Mouse (Mus musculus) erythroid progenitor cell, adult 5-6 weeks (primary cell): ENCODE results near the gene Pik3r5. TPM values are rescaled to one million over a fixed set of nuclear protein-coding genes. Genes with fewer than 3 reads are reported as not detected.

Experiments
- ATAC-seq: replicated peaks from 2 replicates; pipeline ENCODE4 v1.8.0; 2016; ENCODE audit warnings: moderate number of reproducible peaks, mild to moderate bottlenecking, moderate TSS enrichment, inconsistent platforms; ENCODE audit not compliant: poor library complexity, low FRiP score, severe bottlenecking
- total RNA-seq, 2 experiments: library from RNA; stranded (forward) in 1 of 2; stranded (reverse) in 1 of 2; fragments of 150-400 nt in 1 of 2; fragments of 186-747, 209-891 nt in 1 of 2; gene quantifications; 2 replicates each; pipeline versions ENCODE4 v1.2.3 to v1.2.4; 2015 to 2017; ENCODE audit warnings: low replicate concordance in 2 of 2

Pik3r5 gene
- total RNA-seq, 2 experiments from 2014 or later: 3.8 to 10.0 TPM

DNA sequence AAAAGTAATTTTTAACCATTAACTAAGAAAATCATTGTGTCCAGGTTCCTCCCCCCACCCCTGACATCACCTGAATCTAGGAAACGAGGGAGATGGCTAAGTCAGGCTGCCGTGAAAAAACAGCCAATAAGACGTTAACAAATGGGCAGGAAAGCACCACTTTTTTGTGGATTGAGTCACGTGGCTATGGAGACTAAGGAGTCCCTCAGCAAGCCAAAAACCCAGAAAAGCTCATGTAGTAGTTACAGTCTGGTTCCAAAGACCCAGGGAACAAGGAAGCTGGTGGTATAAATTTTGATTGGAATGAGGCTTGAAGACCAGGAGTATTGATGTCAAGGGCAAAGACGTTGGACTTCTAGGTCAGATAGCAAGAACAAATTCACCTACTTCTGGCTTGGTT, 76.7 kb downstream of the Pik3r5 start:
- no peak for ATAC-seq

DNA sequence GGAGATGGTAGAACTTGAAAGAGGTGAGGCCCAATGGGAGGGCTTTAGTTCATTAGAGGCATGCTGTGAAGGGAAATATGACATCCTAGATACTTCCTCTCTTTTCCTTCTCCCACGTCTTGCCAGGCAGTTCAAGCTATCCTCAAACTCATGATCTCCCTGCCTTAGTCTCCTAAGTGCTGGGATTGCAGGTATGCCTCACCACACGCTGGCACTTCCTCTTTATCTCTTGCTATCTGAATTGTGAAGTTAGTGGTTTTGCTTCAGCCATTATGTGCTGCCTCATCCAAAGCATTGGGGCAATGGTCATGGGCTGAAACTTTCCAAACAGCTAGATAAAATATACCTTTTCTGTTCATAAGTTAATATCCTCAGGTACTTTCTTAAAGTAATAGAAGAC, 77.3 kb downstream of the Pik3r5 start:
- ATAC-seq: no peak

DNA sequence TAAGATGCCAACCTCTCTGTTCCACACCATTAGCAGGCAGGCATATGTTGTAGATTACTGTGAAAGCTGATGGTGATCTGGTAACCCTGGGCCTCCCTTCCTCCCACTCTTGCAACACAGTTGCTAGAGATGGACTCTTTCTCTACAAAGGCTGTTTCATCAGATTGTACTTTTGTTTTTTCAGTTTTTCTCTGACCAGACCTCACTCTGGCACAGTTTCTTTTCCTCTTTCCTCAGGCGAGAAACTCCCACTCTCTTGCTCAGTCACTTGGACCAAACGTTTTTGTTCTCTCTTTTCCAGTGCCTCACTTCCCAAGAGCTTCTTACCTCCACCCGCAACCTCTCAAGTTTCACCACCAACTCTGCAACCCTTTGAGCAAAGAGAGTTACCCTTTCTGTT, 82.0 kb downstream of the Pik3r5 start:
- ATAC-seq: no peak

DNA sequence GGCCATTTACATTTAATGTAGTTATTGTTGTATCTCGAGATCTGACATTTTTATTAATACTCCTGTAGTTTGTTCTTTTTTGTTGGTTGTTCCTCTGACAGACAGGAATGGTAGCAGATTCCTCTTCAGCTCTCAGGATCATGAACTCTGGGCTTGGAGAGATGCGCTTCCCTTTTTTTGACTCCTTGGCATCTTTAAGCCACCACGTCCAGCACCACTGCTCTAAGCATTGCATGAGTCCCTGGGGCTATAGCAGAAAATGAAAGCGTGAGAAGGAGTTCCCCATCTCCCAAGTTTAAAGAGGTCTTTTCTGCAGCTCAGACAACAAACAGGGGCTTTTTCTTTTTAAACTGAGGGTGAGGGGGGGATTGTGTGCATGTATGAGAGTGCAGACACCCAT, 87.4 kb downstream of the Pik3r5 start:
- no peak for ATAC-seq

DNA sequence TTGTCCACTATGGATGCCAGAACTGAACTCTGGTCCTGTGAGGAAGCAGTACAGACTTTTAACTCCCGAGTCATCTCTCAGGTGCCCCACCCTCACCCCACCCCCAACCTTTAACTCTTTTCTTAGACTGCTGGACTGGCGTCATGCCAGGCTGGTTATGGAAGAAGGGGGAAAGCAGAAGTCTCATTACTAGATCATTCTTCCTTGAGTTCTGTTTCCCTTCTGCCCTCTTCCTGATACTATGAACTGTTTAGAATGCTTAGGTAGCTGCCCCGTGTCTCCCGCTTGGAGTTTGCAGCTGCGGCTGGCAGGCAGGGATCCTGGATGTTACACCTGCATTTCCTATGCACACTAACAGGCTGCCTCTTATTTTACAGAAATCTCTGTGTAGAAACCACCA, 87.9 kb downstream of the Pik3r5 start:
- ATAC-seq: no peak

DNA sequence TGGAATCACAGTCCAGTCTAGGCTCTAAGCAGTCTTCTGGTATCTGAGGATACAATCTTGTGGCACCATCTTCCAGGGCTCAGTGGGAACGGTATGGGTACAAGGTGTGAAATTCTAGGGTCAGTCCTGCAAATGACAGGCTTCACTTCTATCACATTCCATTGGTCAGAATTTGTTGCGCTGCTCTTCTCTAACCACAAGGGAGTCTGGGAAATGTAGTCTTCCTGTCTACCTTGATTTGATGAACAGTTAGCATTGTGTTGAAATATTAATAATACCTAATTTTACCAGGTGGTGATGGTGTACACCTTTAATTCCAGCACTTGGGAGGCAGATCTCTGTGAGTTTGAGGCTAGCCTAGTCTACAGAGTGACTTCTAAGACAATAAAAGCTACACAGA, 88.5 kb downstream of the Pik3r5 start:
- no peak for ATAC-seq

DNA sequence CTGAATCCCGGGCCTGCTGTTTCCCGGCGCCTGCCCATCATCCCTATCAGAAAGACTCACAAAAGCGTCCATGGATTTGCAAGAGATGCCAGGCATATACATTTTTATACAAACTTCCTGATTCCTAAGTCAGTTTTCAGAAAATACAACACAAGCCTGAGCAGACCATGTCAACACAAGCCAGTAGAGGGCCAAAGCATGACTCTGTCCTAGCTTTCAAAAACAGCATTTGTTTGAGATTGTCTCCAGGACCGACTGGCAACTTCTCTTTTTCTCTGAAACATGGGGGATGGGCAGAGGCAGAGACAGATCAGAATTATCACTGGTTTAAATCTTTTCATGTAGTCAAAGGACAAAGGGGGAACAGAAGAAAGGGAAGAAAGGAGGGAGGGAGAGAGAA, 89.4 kb downstream of the Pik3r5 start:
- ATAC-seq: no peak

DNA sequence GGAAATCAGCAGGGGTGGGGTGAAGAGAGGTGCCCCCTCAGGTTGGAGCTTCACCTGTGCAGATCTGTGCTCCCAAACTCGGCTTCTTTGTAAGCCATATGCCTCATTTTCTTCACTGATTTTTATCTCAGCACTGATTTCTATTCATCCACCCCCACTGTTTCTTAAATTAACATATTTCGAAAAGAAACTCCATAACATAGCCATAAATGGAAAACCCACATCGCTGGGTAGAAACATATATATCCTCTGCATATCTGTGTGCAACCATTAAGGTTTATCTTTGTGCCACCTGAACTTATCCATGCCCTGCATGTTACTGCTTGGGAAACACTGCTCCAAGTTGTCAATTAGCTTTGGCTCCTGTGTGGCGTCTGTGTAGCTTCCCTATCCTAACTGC, 94.5 kb downstream of the Pik3r5 start:
- ATAC-seq: no peak

DNA sequence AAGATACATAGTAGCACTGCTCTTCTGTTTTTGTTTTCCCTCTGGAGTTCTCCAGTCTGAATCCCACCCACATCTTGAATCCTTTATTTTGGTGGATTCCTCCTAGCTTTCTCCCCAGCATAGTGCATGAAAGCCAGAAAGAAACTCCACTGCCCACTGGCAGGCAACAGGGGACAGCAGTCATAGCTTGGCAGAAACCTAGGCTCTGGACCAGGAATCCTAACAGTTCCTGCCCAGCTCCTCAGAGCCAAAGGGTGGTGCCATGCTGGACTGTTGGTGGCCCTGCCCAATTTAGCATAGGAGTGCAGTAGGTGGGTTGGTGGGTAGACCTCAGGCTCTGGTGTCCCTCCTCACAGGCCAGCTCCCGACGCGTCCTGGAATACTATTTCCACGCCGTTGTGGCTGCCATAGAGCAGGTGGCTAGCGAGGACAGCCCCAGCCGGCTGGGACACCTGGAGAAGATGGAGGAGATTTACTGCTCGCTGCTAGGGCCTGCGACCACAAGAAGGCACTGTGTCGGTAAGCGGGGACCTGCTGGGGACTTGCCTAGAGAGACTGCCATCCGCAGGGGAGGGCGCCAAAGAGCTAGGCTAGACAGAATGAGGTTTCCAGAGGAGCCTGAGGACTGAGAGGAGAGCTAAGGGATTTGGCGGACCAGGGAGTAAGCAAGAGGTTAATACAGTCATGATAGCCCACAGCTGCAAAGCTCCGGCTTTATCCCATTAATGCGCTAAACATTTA, 99.3 kb downstream of the Pik3r5 start:
- no peak for ATAC-seq

DNA sequence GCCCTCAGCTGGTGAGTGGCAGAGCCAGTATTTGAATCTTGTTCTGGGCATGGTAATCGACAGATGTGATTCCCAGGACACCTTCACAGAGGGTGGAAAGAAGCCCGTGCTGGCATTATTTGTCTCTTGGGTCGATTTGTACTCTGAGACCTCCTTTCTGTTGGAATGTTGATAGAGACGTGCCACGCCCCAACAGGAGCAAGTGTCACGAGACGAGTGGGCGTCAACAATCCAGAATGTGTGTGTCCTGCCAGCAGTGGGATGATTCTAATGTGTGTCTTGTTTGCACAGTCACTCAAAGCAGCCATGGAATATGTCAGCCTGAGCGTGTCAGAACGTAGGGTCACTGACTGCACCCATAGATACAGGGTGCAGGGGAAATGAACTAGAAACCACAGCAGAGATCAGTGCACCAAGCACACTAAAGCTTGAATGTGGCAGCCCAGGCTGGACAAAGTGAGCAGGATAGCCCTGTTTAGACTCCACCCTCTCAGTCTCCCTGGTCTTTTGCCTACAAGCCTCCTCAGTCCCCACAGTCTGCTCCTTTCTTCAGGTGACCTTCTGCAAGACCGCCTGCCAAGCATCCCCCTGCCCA, 100.1 kb downstream of the Pik3r5 start:
- ATAC-seq: no peak

DNA sequence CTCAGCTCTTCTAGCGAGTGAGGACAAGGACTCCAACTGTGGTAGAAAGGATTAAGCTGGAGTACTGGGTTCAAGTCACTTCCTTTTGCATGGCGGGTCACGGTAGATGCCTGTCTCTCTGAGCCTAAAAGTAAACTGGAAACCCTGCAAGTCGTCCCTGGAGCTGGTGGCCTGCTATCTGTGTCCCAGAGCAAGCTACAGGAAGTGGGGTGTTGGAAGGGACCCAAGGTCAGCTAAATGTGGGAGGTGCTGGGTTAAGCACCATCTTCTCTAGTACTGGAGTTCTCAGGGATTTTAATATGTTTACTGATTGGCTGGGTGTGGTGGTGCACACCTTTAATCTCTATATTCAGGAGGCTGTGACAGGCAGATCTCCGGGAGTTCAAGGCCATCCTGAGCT, 100.9 kb downstream of the Pik3r5 start:
- no peak for ATAC-seq

DNA sequence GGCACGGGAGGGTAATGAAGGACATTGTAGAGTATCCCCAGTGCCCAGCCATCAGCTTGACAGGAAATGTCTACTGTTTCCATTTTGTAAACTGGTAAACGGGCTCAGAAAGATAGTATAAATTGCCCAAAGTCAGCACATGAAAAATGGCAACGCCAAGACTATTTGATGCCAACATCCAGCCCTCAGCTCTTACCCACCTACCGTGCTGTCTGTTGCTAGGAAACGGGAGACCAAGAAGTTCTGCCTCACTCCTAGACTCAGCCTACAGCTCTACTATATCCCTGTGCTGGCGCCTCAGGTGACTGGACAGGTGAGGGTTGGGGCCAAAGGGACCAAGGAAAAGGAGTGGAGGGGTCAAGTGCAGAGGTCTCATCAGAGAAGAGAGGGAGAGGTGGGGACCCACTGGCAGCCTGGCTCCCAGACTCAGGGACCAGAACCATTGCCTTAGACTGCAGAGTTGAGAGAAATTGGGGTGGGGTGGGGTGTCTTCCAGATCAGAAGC, 102.1 kb downstream of the Pik3r5 start:
- ATAC-seq: no peak

DNA sequence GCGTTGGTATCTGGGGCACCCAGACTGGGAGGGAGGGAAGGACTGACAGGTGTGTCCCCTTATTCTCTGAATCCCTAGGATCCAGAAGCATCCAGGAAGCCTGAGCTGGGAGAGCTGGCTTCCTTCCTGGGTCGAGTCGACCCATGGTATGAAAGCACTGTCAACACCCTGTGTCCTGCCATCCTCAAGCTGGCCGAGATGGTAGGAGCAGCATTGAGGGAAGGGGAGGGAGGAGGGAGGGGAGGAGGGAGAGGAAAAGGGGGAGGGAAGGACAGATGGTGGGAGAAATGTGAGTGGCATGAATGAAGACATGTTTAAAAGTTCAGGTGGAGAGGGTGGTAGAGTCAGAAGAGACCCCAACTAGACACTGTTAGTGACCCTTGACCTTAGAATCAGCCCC, 104.1 kb downstream of the Pik3r5 start:
- ATAC-seq: no peak

DNA sequence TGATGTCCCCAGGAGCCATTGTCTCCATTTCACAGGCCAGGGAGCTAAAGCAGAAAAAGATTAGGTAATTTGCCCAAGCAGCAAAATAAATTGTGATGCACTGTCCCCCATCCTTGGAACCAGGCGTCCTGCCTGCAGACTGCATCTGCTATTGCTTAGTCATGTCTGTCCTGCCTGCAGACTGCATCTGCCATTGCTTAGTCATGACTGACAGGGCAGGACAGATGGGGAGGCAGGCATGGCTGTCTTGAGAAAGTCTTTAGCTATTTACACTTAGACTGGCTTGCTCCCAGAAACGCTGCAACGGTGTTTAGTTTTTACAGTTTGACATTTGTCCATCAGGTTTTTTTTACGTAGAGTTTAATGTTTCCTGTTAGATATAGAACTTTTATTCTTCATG, 104.5 kb downstream of the Pik3r5 start:
- no peak for ATAC-seq

DNA sequence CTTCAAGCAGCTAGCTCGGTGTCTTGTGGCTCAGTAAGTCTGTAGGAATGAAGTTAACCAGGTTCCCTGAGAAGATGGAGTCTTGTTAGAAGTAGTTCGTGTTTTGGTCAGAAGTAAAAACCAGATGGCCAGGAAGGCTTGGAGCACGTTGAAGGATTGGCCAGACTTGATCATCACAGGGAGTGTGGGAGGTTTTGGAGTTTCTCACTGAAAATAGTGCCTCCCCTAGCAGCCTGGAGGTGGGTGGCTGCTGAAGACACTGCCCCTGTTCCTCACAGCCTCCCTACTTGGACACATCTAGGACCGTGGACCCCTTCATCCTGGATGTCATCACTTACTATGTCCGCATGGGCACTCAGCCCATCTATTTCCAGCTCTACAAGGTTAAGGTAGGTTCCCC, 107.7 kb downstream of the Pik3r5 start:
- ATAC-seq: no peak

DNA sequence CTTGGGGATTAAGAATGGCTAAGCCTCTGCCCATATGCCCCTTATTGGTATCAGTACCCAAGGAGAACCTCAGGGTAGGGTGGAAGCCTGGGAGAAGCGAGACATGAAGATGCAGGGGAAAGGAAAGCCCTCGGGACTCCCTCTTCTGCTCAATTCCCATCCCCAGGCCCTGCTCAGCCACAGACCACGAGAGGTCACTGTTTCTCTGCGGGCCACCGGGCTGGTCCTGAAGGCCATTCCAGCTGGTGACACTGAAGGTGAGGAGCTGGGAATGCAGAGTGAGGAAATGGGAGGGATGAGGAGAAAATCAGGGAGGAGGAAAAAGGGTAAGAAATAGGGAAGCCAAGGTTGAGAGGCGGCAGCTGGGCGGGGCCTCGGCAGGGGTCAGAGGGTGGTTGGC, 112.6 kb downstream of the Pik3r5 start:
- ATAC-seq: no peak

DNA sequence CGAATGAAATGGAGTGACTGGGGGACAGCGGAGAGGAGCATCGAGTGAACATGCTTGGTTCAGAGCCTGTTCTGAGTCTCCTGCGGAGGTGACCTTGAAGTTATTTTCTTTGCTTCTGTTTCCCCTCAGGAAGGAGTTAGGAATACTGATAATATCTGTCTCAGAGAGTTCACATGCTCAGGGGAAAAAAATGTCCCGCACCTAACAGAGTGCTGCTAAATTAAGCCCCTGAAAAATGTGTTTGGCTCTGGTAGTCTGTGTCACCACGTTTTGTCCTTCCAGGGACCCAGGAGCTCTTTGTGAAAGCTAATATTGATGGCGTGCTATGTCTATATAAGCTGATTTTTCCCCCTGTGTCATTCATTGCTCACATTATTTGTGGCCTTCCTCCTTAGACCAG, 113.3 kb downstream of the Pik3r5 start:
- ATAC-seq: no peak

DNA sequence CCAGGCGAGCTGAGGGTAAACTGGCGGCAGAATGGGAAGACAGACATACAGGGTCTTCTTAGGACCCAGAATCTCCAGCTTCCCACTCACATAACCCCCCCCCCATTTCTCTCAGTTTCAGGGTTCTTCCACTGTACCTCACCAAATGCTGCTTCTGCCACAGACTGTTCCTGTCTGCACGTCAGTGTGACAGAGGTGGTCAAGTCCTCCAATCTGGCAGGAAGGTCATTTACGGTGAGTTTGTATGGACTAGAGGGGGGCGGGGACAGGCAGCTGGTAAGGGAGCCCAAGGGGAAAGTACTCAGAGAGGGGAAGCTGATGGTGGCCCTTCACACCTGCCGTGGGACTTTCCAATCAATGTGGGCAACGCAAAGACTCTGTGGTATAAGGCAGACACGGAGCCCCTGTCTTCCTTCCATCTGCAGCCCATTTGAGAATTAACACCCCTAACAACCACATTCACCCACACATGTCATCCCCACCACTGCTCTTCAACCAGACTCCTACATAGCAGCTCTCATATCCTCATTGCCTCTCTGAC, 113.8 kb downstream of the Pik3r5 start:
- no peak for ATAC-seq
